28 mouse cellular contexts compared by ENCODE assay signal in genomic region chr7:100204871-100205270, GRCm38 (mm10). TPM values are rescaled to one million over a fixed set of nuclear protein-coding genes. Genes with fewer than 3 reads are reported as not detected.
"Had no signal": no experiment of that assay in that cellular context is flagged by ENCODE, and none has a peak within 500 bp of the region (broad histone marks: within the 10 kb centered on the region; RNA-seq: fewer than 3 reads in every experiment).

No protein-coding gene starts in this region.

- H3K27me3 ChIP-seq: heart, embryonic 13.5 days; heart, embryonic 15.5 days; hindbrain, embryonic 13.5 days; hindbrain, embryonic 15.5 days; kidney, embryonic 15.5 days; limb, embryonic 12.5 days; liver, embryonic 12.5 days had no signal

- H3K9me3 ChIP-seq: heart, embryonic 13.5 days; heart, embryonic 15.5 days; hindbrain, embryonic 13.5 days; hindbrain, embryonic 15.5 days; kidney, embryonic 15.5 days; limb, embryonic 10.5 days; limb, embryonic 12.5 days; liver, embryonic 12.5 days had no signal

- H3K9ac ChIP-seq: heart, embryonic 13.5 days; heart, embryonic 15.5 days; hindbrain, embryonic 13.5 days; hindbrain, embryonic 15.5 days; kidney, embryonic 15.5 days; limb, embryonic 12.5 days; liver, embryonic 12.5 days; liver, embryonic 14.5 days had no signal

- H3K4me1 ChIP-seq: hindbrain, embryonic 13.5 days; hindbrain, embryonic 15.5 days; limb, embryonic 10.5 days had no signal

- H3K36me3 ChIP-seq: heart, embryonic 13.5 days; heart, embryonic 15.5 days; hindbrain, embryonic 13.5 days; hindbrain, embryonic 15.5 days; kidney, embryonic 15.5 days; limb, embryonic 10.5 days; limb, embryonic 12.5 days; liver, embryonic 12.5 days had no signal

- H3K4me3 ChIP-seq: heart, adult 2 months; heart, embryonic 13.5 days; heart, embryonic 15.5 days; hindbrain, embryonic 13.5 days; hindbrain, embryonic 15.5 days; kidney, embryonic 15.5 days; left cerebral cortex, adult 2 months; limb, embryonic 10.5 days; limb, embryonic 12.5 days; liver, embryonic 12.5 days had no signal

- DNase-seq: gastrocnemius, postnatal 14 days; gastrocnemius, postnatal 36 days; heart, adult 11 months; heart, adult 2 months; heart, postnatal 14 days; heart, postnatal 36 days; kidney, adult 11 months; kidney, adult 2 months; kidney, adult 9 months; kidney, postnatal 14 days; kidney, postnatal 36 days; liver had no signal

- H3K4me2 ChIP-seq: heart, embryonic 11.5 days; heart, embryonic 13.5 days; heart, embryonic 15.5 days; hindbrain, embryonic 13.5 days; hindbrain, embryonic 15.5 days; kidney, embryonic 15.5 days; limb, embryonic 12.5 days; liver, embryonic 12.5 days had no signal

- ATAC-seq: hindbrain, postnatal 0 days; intestine, embryonic 16.5 days; liver, embryonic 12.5 days had no signal

- H3K27ac ChIP-seq: heart, adult 2 months; heart, embryonic 13.5 days; heart, embryonic 15.5 days; hindbrain, embryonic 13.5 days; hindbrain, embryonic 15.5 days; hindbrain, postnatal 0 days; kidney, embryonic 15.5 days; kidney, postnatal 0 days; left cerebral cortex, adult 2 months; limb, embryonic 10.5 days; limb, embryonic 12.5 days; liver, embryonic 12.5 days; liver, embryonic 14.5 days had no signal

RNA-seq across cellular contexts. Expression of gene Kcne3, which starts 28.6 kb away (rescaled TPM):
- total RNA-seq: hindbrain, postnatal 0 days; layer of hippocampus, postnatal 10 days; left cerebral cortex, postnatal 14 days had no signal
